Mouse (Mus musculus) ZHBTc4 (cell line): ENCODE measurements around the gene Slc16a14.

Experiments used
- DNase-seq: peaks from one replicate; pipeline ENCODE4 v3.0.0-alpha.2; 2011; ENCODE audit warnings: low read depth, low spot score

Slc16a14 gene

DNA sequence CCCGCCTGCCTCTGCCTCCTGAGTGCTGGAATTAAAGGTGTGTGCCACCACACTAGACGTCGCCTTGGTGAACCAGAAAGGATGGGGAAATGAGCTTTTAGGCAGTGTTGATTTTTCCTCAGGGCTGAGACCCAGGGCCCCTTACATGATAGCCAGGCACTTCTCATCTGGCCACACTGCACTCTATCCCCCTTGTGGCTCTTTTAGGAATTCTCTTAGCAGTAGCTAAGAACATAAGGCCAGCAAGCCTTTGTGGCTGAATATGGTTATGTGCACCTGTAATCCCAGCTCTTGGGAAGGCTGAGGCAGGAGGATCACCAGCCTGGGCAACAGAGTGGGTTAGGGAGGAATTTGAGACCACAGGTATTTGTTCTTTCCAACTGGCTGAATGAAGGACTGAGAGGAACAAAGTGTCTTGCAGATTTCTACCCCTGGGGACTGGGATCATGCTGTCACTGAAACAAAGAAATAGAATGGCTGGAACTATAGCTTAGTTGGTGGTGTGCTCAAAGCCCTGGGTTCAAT, 68.2 kb downstream of the Slc16a14 start:
- DNase-seq = peak; percentile 85

DNA sequence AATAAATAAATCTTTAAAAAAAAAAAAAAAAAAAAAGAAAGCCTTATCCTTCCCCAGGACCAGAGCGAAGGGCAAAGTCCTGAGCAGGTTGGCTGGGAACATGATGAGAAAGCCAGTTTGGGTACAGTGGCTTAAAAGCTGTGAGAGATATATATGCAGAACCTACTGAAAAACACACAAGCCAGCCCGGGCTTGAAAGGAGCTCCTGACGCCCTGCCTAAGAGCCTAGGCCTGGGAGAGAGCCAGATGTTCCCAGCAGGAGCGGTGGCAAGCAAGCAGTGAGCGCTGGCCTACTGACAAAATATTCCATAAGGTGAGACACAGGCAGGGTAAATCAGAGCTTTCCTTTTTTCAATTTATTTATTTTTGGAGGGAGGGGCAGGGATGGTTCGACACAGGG, 68.7 kb downstream of the Slc16a14 start:
- DNase-seq = no peak

DNA sequence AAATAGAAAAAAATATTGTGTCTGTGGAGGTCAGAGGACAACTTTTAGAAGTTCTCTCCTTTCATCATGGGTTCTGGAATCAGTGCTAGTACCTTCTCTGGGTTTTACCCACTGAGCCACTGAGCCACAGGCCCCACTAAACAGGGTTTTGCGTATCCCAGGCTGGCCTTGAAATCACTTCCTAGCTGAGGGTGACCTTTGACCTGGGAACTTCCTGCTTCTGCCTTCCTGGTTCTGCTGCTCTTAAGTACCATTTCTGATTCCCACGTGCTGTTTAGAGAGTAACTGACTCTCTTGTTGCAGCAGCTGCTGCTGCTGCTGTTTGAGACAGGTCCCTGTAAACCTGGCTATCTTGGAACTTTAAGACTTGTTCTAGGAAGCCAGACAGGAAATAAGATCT, 70.3 kb downstream of the Slc16a14 start:
- peak; percentile 56 for DNase-seq

DNA sequence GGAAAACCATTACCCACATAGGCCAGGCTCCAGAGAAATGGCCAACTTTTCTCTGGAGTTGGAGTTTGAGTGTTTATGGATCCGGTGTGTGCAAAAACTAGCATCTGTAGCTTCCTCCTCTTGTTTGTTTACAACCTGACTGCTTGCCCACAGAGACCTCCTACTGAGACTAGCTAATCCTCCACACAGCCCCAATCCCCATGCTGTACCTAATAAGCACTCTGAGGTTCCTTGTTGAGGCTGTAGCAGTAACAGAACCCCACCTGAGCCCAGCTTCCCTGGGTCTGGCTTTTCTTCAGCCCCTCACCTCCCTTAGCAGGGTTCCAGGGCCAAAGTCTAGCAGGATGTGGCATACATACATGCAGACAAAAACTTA, 73.7 kb downstream of the Slc16a14 start:
- peak; percentile 60 for DNase-seq

DNA sequence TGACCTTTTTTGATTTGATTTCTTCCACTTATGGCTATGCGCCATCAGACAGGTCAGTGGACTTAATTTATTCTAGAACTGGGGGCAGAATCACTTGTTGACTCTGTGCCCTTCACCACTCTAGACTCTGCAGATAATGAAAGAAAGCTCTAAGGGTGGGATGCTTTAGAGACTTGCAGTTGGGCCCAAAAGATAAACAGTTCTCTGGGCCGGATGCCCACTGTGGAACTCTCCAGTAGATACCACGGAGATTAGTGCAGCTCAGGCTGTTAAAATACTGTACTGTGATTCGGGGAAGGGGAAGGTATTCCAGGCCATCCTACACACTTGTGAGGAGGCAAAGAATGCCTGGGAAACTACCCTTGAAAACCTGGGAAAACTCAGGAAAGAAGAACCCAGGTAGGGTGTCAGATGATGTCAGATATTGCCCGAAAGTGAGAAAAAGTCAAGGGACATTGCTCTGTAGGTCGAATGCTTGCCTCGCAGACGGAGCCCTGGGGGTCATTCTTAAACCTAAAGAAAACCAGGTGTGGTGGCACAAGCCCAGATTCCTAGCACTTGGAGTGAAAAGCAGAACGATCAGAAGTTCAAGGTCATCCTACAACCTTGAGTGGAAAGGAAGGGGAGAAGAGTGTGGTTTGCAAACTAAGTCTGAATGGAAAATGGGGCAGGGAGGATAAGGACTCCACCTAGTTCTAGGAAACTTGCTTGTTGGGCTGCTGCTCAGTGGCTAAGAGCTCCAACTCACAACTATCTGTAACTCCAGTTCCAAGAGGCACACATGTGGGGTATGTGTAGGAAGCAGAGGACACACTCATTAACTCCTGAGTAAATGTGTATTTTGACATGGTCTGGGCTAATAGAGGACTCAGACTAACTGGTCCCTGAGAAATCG, 74.3 kb downstream of the Slc16a14 start:
- DNase-seq = peak; percentile 97

DNA sequence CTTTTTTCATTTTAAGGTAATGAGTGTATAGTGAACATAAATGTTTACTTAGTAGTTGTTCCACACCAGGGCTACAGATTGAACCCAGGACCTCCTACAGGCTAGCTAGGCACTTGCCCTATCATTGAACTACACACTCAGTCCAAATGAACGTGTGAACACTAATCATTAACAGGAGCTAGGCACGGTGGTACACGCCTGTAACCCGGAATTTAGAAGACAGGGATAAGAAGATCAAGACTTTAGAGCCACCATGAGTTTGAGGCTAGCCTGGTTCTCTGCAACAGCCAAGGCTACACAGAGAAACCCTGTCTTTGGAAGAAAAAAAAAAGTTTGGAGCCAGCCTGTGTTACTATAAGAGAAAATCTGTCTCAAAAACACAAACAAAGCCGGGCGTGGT, 75.3 kb downstream of the Slc16a14 start:
- no peak for DNase-seq
